Mouse (Mus musculus) forebrain, postnatal 0 days (tissue): ENCODE results near the gene Txndc9. TPM values are rescaled to one million over a fixed set of nuclear protein-coding genes. Genes with fewer than 3 reads are reported as not detected.

Experiments used
- ATAC-seq: fragments of 200-750 bp; cut with Nextera tagmentation; 2 replicates; pipeline ENCODE4 v1.8.0; 2017; ENCODE audit warnings: mild to moderate bottlenecking, moderate library complexity
- DNase-seq: peaks from one replicate; pipeline ENCODE4 v3.0.0-alpha.2; 2015
- H3K27ac ChIP-seq: fragments of 300-500 bp; sonication (generic); 2 replicates; pipeline ENCODE4 v1.5.1; 2014; ENCODE audit warnings: low read depth, mild to moderate bottlenecking, antibody characterized with exemption, low read length, moderate library complexity, mixed read lengths
- H3K27me3 ChIP-seq: fragments of 300-500 bp; sonication (generic); 2 replicates; pipeline ENCODE4 v1.6.1; 2014; ENCODE audit warnings: mild to moderate bottlenecking, low read length, mixed read lengths; ENCODE audit not compliant: insufficient read depth
- H3K36me3 ChIP-seq: fragments of 300-500 bp; sonication (generic); 2 replicates; pipeline ENCODE4 v1.6.1; 2014; ENCODE audit warnings: mild to moderate bottlenecking, moderate library complexity; ENCODE audit not compliant: insufficient read depth
- H3K4me1 ChIP-seq: fragments of 300-500 bp; sonication (generic); 2 replicates; pipeline ENCODE4 v1.6.1; 2014; ENCODE audit warnings: antibody characterized with exemption; ENCODE audit not compliant: insufficient read depth
- H3K4me2 ChIP-seq: fragments of 300-500 bp; sonication (generic); 2 replicates; pipeline ENCODE4 v1.6.1; 2014; ENCODE audit warnings: low read depth, mild to moderate bottlenecking, moderate library complexity
- H3K4me3 ChIP-seq: fragments of 300-500 bp; sonication (generic); 2 replicates; pipeline ENCODE4 v1.5.1; 2014; ENCODE audit warnings: low read depth, low read length, mixed read lengths
- H3K9ac ChIP-seq: fragments of 300-500 bp; sonication (generic); 2 replicates; pipeline ENCODE4 v1.6.1; 2014; ENCODE audit warnings: mild to moderate bottlenecking
- H3K9me3 ChIP-seq: fragments of 300-500 bp; sonication (generic); 2 replicates; pipeline ENCODE4 v1.6.1; 2016; ENCODE audit warnings: low read length
- CTCF ChIP-seq: sonication (generic); IDR thresholded peaks from 2 replicates; pipeline ENCODE4 v1.5.1; 2016; ENCODE audit warnings: antibody characterized with exemption, control low read depth, low read depth
- WGBS: fragments of 180-500 bp; shearing (Covaris S2); extraction: QIAGEN DNeasy Blood & Tissue Kit; methylation state at CpG from one replicate; pipeline ENCODE4 v1.1.7; 2014; 5-methylcytosine and 5-hydroxymethylcytosine counted together
- polyA plus RNA-seq: library from polyadenylated mRNA; unstranded; fragments of >200 nt; fragmentation: Nextera tagmentation; extraction: Ambion mirVana; gene quantifications from 2 replicates; pipeline ENCODE4 v1.2.1, GENCODE M21; 2015
- total RNA-seq: library from RNA; depleted of rRNA; stranded (reverse); fragments of >200 nt; gene quantifications from 2 replicates; pipeline ENCODE4 v1.2.3, GENCODE M21; 2014; rRNA removed

Gene Txndc9
- total and polyA plus RNA-seq, 2 experiments from 2014 or later, result 48.1 to 126 TPM

- H3K4me2 ChIP-seq, result no peak overlapping the region
- H3K27ac ChIP-seq, result no peak overlapping the region
- H3K9ac ChIP-seq, result no peak overlapping the region
- no peak overlapping the region for H3K4me3 ChIP-seq
- 90% methylated on average over 2 of the region's 2 CpGs for WGBS
- DNase-seq (no peak), ATAC-seq (no peak)
- H3K36me3 ChIP-seq, result no peaks in the 10 kb centered on the region
- H3K4me1 ChIP-seq, result no peaks in the 10 kb centered on the region
- H3K27me3 ChIP-seq, result no peaks in the 10 kb centered on the region
- TF ChIP-seq CTCF, result no peak
- H3K9me3 ChIP-seq, result no peaks in the 10 kb centered on the region
Observed at GRCm38 (mm10) chr1:37955251-37955650, 42.4 kb downstream of the Txndc9 start.

GRCm38 (mm10) chr1:37954786-37955185 lies 42.9 kb downstream of the Txndc9 start:
- no peak overlapping the region for H3K4me2 ChIP-seq
- ATAC-seq (no peak), DNase-seq (no peak)
- H3K9ac ChIP-seq, result no peak overlapping the region
- no peaks in the 10 kb centered on the region for H3K4me1 ChIP-seq
- H3K27me3 ChIP-seq, result no peaks in the 10 kb centered on the region
- H3K9me3 ChIP-seq, result no peaks in the 10 kb centered on the region
- H3K4me3 ChIP-seq, result no peak overlapping the region
- TF ChIP-seq CTCF, result no peak
- 87% methylated on average over 7 of the region's 7 CpGs for WGBS
- H3K36me3 ChIP-seq, result no peaks in the 10 kb centered on the region
- no peak overlapping the region for H3K27ac ChIP-seq

- no peak for ATAC-seq
- DNase-seq, result no peak
- Histone ChIP-seq H3K9me3 (no peaks in the 10 kb centered on the region), H3K9ac (no peak overlapping the region), H3K27me3 (no peaks in the 10 kb centered on the region), H3K4me3 (no peak overlapping the region), H3K4me2 (no peak overlapping the region), H3K36me3 (no peaks in the 10 kb centered on the region), H3K4me1 (no peaks in the 10 kb centered on the region), H3K27ac (no peak overlapping the region)
- TF ChIP-seq CTCF, result no peak
- WGBS, result 80% methylated on average over 2 of the region's 2 CpGs
Observed at GRCm38 (mm10) chr1:37948906-37949305, 48.8 kb downstream of the Txndc9 start.

Other genes with a start within 250 kb of the Txndc9 start
- 14.8 and 15.9 TPM in 2 replicates for gene Tsga10, start 131.5 kb downstream of the Txndc9 start, total RNA-seq
- gene Tsga10, start 131.5 kb downstream of the Txndc9 start, polyA plus RNA-seq, result 10.2 and 10.3 TPM in 2 replicates
- gene Lipt1, start 126.2 kb downstream of the Txndc9 start, total RNA-seq, result 8.1 and 10.8 TPM in 2 replicates
- gene Lipt1, start 126.2 kb downstream of the Txndc9 start, polyA plus RNA-seq, result 5.7 TPM in 2 replicates
- 9.7 and 11.9 TPM in 2 replicates for gene Mitd1, start 107.5 kb downstream of the Txndc9 start, total RNA-seq
- gene Mitd1, start 107.5 kb downstream of the Txndc9 start, polyA plus RNA-seq, result 8.1 and 9.5 TPM in 2 replicates
- 105 and 153 TPM in 2 replicates for gene Mrpl30, start 107.4 kb downstream of the Txndc9 start, total RNA-seq
- gene Mrpl30, start 107.4 kb downstream of the Txndc9 start, polyA plus RNA-seq, result 291 and 359 TPM in 2 replicates
- 0.05 TPM in 1 of 2 replicates, not detected in the other for gene Lyg2, start 81.4 kb downstream of the Txndc9 start, total RNA-seq
- not detected in 2 replicates for gene Lyg2, start 81.4 kb downstream of the Txndc9 start, polyA plus RNA-seq
- gene Lyg1, start 40.1 kb downstream of the Txndc9 start, total RNA-seq, result not detected in 2 replicates
- not detected in 2 replicates for gene Lyg1, start 40.1 kb downstream of the Txndc9 start, polyA plus RNA-seq
- gene Eif5b, start 117 bp upstream of the Txndc9 start, total RNA-seq, result 10.5 and 21.6 TPM in 2 replicates
- 13.7 and 18.1 TPM in 2 replicates for gene Eif5b, start 117 bp upstream of the Txndc9 start, polyA plus RNA-seq
- gene Rev1, start 131.9 kb upstream of the Txndc9 start, total RNA-seq, result 34.3 and 41.3 TPM in 2 replicates
- gene Rev1, start 131.9 kb upstream of the Txndc9 start, polyA plus RNA-seq, result 18.2 and 25.0 TPM in 2 replicates